Mouse (Mus musculus): Measurements from ENCODE around the gene Uqcc1. TPM values are rescaled to one million over a fixed set of nuclear protein-coding genes. Genes with fewer than 3 reads are reported as not detected.
A peak's percentile ranks its signal among the peaks of the same experiment; 100 is the strongest.
"Not testable (repeated sequence)": the region's sequence is repeated elsewhere in the genome, so short reads cannot be mapped to it uniquely, and the experiment has no call there.

Gene Uqcc1
- total RNA-seq, 2 experiments from 2014 or later: 279 to 347 TPM

DNA sequence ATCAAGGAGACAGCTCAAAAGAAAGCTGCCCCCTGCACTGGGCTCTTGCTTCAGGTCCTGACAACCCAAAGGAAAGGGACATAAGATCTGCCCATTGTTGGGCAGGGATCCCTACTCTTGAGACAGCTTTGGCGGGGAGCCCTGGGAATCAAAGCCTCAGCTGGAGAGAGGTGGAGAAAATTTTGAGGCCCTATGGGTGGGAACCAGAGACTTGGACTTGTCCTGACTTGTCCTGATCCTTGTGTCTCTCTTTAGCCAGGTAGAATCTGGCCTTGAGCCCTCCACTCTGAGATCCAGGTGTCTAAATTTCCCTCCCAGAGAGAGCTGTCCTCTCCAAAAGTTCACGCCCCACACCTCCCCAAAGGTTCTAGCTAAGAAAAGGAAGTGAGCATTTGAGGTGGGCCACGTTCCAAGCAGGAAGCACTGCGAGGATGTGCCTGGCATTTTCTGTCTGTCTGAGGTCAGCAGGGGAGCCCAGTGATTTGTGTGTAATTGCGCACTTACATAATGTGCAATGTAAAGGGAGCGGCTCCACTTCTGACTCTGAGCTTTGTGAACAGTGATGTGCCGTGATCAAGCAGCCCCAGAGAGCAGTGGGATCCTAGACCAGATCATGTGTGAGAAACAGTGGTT, 9.9 kb upstream of the Uqcc1 start:
- no peak for DNase-seq

DNA sequence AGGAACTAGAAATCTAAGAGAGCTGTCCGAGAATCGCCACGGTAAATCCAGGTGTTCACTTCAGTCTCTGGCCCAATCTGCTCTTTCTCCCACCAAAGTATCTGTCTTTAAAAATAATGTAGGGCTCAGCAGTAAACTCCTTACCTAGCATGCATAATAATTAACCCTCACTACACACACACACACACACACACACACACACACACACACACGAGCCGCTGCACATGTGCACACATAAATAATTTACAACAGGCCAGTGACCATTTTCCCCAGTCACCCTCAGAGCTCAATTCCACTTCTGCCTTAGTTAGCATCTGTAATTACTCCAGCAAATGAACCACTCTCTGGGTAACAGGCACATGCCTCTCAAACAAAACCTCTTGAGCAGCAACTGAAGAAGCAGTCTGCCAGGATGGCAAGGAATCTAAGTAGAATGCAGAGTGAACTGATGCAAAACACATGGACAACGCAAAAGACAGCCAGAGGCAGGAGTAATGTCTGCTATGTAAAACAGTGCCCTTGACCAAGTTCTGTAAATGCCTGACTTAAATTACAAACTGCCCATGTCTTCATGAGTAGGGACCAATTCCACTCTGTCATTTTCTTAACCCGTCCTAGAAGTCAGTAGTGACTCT, 1.3 kb downstream of the Uqcc1 start:
- no peak for DNase-seq

DNA sequence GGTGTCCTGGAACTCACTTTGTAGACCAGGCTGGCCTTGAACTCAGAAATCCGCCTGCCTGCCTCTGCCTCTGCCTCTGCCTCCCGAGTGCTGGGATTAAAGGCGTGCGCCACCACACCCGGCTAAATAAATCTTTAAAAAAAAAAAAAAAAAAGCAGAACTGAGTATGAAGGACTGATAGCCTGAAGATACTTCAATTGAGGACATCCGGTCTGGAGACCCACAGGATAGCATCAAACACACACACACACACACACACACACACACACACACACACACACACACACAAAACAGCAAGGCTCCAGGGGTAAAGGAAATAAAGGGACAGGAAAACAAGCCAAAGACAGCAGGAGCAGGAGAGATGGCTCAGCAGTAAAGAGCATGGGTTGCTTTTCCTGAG, 4.9 kb downstream of the Uqcc1 start:
- DNase-seq: not testable (repeated sequence)

DNA sequence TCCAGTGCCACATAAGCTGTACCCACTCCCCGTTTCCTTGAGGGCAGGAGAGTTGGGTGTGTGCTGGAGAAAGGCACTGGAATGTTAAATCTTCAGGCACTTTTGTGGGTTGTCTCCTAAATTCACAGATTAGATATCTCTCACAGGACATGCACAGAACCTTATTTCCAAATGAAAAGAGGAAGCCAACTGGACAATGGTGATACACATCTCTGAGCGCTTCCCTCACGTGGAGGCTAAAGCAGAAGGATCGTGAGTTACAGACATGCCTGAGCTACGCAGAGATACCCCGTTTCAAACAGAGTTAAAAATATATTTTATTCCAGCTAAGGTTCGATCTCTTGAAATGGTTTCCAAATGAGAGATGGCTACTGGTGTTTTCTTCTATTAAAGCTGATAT, 7.0 kb downstream of the Uqcc1 start:
- no peak for DNase-seq

DNA sequence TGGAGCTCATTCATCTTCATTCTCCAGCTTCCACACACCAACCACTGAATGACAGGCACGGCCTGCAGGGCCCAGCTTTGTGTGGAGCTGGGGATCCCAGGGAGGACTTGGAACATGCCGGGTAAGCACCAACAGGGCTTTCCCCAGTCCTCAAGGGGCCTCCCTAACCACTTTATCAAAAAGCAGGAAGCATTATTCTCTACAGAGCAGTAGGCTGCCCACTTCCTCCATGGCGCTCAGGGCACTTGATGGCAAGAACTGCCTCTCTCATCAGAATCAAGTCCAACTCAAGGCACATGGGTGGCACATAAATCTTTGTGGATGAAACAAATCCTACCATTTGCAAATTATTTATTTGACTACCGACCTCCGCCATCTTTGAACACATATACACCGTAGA, 15.4 kb downstream of the Uqcc1 start:
- no peak for DNase-seq

DNA sequence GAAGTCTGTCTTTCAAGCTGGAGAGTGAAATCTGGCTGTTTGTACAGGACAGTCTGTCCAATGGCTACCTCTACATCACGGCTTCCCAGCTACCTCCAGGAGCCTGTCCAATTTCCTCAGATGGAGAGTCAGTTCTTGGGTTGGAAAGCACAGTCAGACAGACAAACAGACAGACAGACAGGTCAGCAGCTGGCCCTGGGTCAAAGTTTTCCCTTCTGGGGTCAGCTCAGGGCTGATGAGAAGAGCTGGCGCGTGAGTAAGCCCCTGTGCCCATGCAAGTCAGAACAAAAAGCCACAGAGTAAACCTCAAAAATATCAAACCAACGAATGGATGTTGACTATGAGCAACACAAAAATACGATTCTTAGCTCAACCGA, 26.5 kb downstream of the Uqcc1 start:
- DNase-seq: no peak

DNA sequence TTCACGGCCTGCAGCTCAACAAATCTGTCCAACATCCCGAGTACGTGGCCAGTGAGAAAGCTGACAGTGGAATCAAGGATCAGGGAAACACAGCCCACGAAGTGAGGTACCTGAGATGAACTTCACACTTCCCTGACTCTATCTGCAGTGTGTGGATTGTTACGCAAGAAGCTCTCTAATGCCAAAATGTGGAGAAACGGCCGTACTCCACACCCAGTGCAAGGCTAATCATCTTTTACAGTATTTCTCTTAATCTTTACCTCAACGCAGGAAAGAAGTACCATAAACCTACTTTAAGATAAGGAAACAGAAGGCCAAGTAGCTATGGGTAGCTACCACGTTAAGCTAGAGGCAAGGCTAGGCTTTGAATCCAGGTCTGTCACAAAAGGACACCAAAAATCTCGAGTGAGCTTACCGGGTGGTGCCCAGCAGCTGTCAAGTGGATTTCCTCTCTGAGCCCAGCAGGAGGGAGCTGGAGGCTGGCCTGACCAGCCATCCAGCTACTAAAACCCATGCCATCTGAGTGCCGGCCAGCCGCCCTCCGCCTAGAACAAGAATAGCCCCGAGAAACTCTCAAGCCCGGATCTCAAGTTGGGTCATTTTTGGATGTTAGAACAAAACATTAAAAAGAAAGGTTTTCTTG, 27.0 kb downstream of the Uqcc1 start:
- DNase-seq: peak; percentile 32 to 48

DNA sequence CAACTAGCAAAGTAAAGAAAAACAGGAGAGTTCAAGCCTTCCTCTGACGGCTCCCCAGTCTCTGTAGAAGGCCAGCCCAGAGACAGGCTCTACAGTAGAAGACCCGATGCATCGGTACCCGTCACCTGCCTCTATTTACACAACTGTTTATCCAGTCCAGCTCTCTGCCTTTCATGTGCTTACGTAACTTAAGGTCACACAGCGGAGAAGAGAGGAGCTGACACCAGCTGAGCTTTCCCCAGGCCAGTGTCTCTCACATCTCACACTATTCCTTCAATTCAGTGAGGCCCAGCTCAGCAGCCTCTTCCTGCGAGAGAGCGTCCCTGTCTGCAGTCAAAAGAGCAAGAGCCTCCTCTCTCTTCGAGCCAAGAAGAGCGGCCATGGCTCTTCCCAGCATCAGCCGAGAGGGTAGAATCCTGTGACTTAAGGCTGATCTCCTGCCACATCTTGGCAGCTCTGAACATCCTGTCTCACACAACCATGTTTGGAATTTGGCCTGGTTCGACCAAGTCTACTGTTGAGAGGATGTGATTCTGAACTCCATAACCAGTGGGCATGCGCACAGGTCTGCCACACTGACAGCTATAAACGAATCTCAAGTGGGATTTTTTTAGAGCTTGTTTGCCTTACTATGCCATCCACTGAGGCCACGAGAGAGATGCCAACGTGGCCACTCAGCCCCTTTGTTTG, 34.9 kb downstream of the Uqcc1 start:
- no peak for DNase-seq

DNA sequence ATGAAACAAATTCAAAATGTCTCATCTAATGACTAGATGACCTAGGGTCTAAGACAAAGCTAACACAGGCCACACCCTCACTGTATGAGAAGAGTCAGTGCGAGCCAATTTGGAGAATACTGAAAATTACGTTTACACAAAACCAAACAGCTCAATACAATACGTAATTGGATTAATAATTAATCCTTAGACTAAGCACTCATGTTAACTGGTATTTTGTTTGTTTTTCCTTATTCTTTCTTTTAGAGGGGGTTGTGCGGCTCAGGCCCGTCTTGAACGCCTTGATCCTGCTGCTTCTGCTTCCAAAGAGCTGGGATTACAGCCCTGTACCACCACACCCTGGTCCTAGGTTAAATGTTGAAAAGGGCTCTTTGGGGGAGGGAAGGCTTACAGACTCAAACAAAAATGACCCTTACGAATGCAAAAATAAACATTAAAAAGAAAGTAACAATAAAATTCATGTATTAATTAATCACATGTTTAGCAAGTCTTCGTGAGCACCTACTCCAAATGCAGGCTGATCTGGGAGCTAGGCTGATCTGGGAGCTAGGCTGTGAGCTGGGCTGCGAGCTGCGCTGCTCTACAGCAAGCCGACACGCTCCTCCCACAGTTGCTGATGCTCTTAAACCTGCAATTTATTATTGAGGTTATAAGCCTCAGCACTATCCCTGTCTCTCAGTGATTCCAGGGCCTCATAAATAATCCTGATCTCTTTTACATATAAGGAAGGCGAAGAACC, 35.6 kb downstream of the Uqcc1 start:
- no peak for DNase-seq

DNA sequence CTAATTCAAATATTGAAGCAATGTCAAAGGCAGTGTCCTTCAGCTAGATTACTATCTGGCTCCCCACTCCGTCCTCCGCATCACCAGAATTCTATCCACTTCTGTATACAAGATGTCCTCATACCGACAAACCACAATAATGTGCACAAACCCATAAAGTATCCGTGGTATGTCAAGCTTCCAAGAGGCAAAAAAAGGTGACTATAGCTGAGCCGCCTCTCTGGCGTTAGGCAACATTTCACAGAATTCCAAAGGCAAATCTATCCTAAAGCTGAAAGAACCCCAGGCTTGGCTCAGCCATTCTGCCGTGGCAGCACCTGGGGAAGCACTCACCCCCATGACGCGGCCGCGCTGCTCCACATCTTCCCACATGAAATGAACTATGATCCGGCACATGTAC, 43.3 kb downstream of the Uqcc1 start:
- no peak for DNase-seq

DNA sequence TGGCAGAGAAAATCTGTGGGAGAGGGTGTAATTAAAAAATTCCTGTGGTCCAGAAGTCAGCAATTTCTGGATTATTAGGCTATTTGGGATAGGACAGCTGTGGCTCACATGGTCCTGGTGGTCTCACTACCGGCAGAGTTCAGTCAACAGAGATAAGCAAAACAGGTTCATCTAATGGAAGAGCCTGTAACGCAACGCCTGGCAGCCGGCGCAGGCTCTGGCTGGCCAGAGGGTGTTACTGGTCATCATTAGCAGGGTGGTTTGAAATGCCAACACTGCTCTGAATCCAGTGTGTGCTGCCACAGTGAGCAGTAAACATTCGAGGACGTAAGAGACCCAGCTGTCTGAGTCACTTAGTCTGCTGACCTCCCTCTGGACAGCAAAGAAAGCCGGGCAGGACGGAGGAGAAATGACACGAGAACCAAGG, 44.8 kb downstream of the Uqcc1 start:
- DNase-seq: no peak

DNA sequence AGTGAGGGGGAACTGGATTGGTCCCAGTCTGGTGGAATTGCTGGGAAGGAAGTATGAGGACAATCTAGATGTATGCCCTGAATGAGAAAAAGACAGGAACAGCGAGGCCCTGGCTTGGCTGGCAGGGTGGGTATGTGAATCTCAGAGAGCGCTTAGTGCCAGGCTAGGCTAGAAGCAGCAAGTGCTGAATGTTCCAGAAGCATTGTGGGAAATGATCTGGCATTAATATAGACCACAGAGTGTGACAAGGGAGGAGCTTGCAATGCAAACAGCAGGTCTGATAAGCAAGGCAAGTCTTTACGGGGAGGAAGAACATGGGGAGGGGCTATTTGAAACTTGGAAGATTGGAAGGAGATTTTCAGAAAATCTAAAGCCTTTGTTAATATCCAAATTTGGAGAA, 48.0 kb downstream of the Uqcc1 start:
- peak in 1 of 2 experiments; percentile 33 for DNase-seq

DNA sequence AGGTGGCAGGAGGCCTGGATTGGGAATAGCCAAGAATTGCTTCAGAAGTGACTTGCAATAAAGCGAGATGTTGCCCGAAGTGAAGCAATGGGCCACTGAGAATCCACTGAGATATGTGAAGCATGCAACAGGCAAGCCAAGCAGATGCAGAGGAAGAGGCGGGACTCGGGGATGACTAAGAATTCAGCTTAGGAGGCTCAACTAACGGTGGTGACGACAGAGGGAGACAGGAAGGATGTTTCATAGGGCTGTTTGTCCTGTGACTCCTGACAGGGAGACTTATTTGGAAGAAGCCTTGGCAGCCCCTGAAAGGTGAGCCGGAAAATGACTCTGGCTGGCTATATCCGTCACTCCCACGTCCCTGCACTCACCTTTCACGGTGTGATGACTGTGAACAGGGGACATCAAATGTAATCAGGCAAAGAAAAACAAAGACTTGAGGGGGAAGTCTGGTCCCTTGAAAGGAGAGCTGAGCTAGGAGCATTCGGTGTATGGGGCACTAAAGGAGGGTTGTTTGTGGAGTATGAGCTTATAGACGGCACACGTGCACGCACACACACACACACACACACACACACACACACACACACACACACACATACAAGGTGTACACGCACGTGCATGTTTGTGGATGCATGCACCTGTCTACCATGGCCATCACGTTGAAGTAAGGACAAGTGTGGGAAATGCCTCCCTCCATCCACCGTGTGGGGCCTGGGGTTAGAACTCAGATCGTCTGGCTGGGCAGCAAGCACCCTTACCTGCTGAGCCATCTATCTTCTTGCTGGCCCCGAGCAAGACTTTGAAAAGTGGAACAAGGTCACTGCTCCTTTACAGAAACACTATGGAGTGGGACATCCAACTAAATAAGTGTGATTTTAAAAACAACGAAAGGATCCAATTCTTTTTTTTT, 50.9 kb downstream of the Uqcc1 start:
- DNase-seq: peak; percentile 22 to 40

DNA sequence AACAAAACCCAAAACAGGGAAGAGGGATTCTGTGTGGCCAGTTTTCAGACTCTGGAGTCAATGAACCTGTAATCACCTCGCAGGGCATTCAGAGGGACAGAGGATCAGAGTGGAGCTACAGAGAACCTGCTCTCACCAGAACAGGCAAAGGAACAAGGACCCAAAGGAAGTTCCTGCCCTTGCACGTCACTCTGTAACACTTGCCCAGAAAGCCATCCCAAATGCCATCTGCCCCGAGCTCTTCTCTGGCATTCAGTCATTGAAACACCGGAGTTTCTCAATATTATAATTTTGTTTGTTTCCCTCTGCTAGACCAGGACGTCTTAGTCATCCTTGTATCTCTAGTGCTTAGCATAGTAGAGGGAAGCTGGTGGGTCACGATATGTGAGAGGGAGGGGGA, 56.5 kb downstream of the Uqcc1 start:
- no peak for DNase-seq

DNA sequence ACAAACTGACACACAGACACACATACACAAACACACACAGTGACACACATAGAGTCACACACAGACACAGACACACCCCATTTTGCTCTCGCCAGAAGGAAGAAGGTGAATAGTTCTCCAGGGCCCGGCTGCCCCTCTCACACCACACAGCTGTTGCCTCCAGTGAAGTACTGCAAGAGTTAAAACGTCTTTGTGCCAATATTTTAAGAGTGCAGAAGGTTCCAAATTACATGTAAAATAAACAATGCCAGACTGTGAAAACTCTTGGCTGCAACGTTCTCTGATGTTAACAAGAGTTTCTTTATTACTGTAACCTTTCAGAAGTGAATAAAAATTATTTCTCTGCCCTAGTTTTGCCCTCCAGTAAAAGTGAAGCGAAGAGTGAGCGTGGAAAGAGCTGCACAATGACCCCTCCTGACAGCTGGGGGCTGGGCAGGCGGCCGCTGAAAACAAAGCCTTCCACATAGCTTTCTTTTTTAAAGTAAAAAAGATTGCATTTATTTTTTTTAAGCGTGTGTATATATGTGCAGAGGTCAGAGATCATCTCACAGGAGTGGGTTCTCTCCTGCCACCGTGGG, 57.1 kb downstream of the Uqcc1 start:
- no peak for DNase-seq

DNA sequence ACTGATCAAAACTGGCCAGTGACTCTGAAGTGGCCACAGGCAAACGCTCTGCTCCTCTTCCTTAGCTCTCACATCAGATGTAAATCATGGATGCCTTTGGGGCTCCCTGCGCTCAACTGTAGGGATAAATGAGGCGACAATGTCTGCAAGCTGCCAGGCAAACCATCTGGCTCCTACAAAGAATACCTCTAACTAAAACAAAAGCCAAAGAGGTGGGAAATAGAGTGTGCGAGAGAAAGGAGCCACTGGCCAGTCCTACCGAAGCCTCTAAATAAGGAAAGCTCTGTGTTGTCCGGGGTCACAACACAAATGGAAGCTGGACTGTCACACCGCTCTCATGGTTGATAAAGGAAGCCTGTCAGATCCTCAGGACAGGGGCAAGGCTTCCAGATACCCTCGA, 57.6 kb downstream of the Uqcc1 start:
- DNase-seq: no peak

DNA sequence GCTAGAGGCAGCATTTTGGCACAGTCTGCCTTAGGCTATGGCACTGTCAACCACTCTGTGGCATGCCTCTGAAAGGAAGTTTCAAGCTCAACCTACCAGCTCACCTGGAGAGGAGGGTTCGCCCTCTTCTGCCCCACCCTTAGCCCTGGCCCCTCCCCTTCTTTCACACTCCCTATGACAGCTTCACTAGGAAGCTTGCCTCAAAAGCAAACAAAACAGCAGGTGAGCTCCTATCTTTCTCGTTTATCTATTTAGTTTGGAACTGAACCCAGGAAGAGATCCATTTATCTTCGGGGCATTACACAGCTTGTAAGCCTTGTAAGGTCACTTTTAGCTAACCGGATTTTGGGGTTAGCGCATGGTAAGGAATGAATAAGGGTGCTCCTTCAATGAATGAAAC, 60.3 kb downstream of the Uqcc1 start:
- no peak for DNase-seq

DNA sequence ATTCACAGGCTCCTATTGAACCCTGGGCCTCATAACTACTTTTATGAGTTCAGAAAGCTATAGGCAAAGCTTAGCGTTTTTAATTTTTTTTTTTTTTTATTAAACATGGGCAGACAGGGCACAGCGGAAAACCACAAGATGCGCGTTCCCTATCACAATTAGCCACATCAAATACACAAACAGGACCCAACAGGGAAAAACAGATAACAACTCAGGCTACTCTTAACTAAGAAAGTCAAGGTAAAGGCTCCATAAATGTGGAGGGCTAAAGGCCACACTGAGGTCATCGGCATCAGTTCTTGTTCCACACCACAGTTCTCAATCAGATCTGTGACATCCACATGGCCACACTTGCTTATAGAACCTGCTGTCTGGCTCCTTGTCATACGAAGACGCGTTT, 61.8 kb downstream of the Uqcc1 start:
- DNase-seq: no peak

DNA sequence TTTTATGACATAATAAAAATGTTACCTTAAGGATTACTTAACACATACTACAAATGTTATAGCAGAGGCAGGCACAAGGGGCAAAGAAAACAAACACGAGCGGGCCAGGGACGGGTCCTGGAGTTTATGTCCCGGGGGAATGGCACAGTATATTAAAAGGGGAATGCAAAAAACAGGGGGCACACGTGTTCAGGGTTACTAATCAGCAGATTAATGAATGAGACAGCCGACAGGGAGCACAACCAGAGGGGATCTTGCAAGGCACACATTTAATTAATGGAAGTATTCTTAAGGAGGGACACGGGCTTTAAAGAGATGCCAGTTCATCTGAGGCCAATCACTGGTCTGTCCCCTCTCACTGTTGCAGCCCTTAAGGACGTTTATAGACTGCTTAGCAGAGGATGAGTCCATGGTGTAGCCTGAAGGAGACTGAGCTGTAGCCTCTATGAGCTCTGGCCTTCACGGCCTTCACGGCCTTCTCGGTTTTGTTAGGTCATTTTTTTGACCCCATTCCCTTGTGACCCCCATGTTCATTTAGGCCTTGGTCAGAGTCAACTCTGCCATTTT, 66.7 kb downstream of the Uqcc1 start:
- DNase-seq: no peak

DNA sequence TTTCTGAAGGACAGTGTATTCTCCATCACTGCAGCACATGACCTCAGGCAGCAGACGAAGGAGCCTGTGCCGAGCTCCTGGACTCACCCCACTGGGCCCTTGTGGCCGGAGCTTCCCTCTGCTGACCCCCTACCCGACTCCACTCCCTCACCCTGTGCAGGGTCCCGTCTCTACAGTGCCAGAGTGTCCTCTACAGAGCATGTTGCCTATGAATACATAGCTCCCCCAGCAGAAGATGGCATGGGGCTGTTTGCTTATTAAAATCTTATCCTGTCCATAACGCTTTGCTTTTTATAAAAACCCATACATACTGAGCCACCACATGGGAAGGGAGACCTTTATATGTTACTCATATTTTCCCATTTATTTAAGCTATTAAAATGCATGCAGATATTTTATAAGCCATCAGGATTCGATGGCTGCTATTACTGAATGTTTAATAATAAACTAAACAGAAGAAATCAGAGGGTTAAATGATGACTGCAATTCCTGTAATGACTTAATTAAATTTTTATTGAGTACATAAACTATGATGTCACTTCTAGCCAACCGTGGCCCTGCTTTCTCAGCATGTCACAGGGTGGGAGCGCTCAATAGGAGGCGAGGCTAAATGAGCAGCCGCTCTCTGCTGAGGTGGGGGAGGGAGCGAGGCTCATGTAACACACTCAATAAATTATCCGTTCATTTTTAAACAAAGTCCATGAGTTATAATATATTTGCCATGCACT, 67.4 kb downstream of the Uqcc1 start:
- DNase-seq: no peak
